ENCODE assay signal across 9 mouse cellular contexts in genomic region chr4:103781398-103781797, GRCm38 (mm10).
DNase-seq lines count a peak whose midpoint lies in the region; ATAC-seq and TF ChIP-seq lines count a peak whose summit lies in the region.
"Had no signal": no experiment of that assay in that cellular context is flagged by ENCODE, and none has a peak within 500 bp of the region (broad histone marks: within the 10 kb centered on the region; RNA-seq: fewer than 3 reads in every experiment).

No protein-coding gene starts in this region.

- DNase-seq in gastrocnemius, postnatal 10 days, result peak; percentile 31
- no peak for DNase-seq in gastrocnemius, adult 18-20 months (ENCODE audit: low spot score)
- peak; percentile 66 for DNase-seq in brain, adult 2 months (ENCODE audit: low read depth, low spot score)
- DNase-seq in lung, adult 2 months, result peak; percentile 31
- no peak for DNase-seq in B cell, adult 2 months
- no peak for DNase-seq in right cerebral cortex, postnatal 10 days (ENCODE audit: low spot score in 2 of 2)
- no peak for DNase-seq in thymus, postnatal 0 days (ENCODE audit: low spot score)

- ATAC-seq in heart, embryonic 15.5 days (replicated peaks; ENCODE audit: insufficient number of reproducible peaks, insufficient read depth, low FRiP score, low read depth), result 0 out of 2 replicates have a peak, but pooled peaks have one; percentile 50

- H3K9ac ChIP-seq in heart, embryonic 15.5 days, result no peak overlapping the region
- H3K9ac ChIP-seq: limb, embryonic 13.5 days had no signal

- H3K36me3 ChIP-seq in heart, embryonic 15.5 days, result no peaks in the 10 kb centered on the region
- H3K36me3 ChIP-seq: limb, embryonic 13.5 days had no signal

- WGBS in heart, embryonic 15.5 days, result 51% methylated on average over 4 of the region's 4 CpGs
- 45% methylated on average over 4 of the region's 4 CpGs for WGBS in lung, adult 2 months

- TF ChIP-seq CTCF in lung, adult 2 months (IDR thresholded peaks at IDR 0.05; ENCODE audit: insufficient read depth, low read length), result no peak

- no peak overlapping the region for H3K27ac ChIP-seq in heart, embryonic 15.5 days
- H3K27ac ChIP-seq: limb, embryonic 13.5 days had no signal

- H3K27me3 ChIP-seq in heart, embryonic 15.5 days, result no peaks in the 10 kb centered on the region
- H3K27me3 ChIP-seq: limb, embryonic 13.5 days had no signal

- no peak overlapping the region for H3K4me3 ChIP-seq in heart, embryonic 15.5 days
- H3K4me3 ChIP-seq in lung, adult 2 months (replicated peaks; ENCODE audit: extremely low read depth, low read depth, low read length), result no peak overlapping the region
- H3K4me3 ChIP-seq: limb, embryonic 13.5 days had no signal

- H3K4me2 ChIP-seq in heart, embryonic 15.5 days, result no peak overlapping the region
- H3K4me2 ChIP-seq: limb, embryonic 13.5 days had no signal

- H3K9me3 ChIP-seq in heart, embryonic 15.5 days (replicated peaks), result no peaks in the 10 kb centered on the region
- H3K9me3 ChIP-seq: limb, embryonic 13.5 days had no signal

- no peaks in the 10 kb centered on the region for H3K4me1 ChIP-seq in heart, embryonic 15.5 days (replicated peaks)
- H3K4me1 ChIP-seq in lung, adult 2 months (ENCODE audit: control insufficient read depth, insufficient read depth, low read length), result no peaks in the 10 kb centered on the region; the same call in 1 of the 2 replicates
- H3K4me1 ChIP-seq: limb, embryonic 13.5 days had no signal

- TF ChIP-seq POLR2A in lung, adult 2 months (IDR thresholded peaks at IDR 0.05; ENCODE audit: borderline replicate concordance, extremely low read depth, low read depth, low read length), result no peak

Comparison
In these comparisons a context has a peak if more than half of its experiments do, and no peak if none do; other contexts are left out.
1. DNase-seq: peak in gastrocnemius, postnatal 10 days (single experiment), brain, adult 2 months (single experiment) and lung, adult 2 months (single experiment); none in gastrocnemius, adult 18-20 months (single experiment), B cell, adult 2 months (0 of 2), right cerebral cortex, postnatal 10 days (0 of 2) and thymus, postnatal 0 days (single experiment).